26 mouse cellular contexts compared by ENCODE assay signal in the genomic region with DNA sequence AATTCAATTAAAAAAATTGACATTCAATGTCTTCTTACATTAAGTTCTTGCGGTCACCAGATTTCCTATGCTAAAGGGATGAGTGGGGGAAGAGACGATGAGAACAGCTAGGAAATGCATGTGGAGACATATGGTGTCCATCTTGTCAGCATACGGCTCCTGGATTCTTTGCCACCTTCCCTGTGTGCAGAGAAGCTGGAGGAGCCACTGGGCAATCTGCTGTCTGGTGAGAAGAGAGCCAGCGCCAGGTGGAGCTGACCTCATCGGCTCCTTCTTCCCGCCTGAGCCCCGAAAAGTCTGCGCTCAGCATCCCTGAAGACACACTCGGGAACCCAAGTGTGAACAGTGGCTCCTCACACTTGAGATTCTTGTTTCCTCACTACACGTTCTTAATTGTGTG.
DNase-seq lines count a peak whose midpoint lies in the region; ATAC-seq and TF ChIP-seq lines count a peak whose summit lies in the region.
"Had no signal": no experiment of that assay in that cellular context is flagged by ENCODE, and none has a peak within 500 bp of the region (broad histone marks: within the 10 kb centered on the region; RNA-seq: fewer than 3 reads in every experiment).

No protein-coding gene starts in this region.

- TF ChIP-seq CTCF in hindbrain, postnatal 0 days (IDR thresholded peaks at IDR 0.05; ENCODE audit: low read depth) = no peak
- no peak; the same call in 1 of the 2 replicates for TF ChIP-seq CTCF in cerebellum, adult 2 months (IDR thresholded peaks at IDR 0.05; ENCODE audit: borderline replicate concordance, insufficient read depth, low read depth, low read length)

- no peak overlapping the region for H3K4me2 ChIP-seq in hindbrain, postnatal 0 days (ENCODE audit: low read depth, low read length)
- no peak overlapping the region for H3K4me2 ChIP-seq in hindbrain, embryonic 14.5 days (replicated peaks)
- H3K4me2 ChIP-seq in liver, embryonic 11.5 days = no peak overlapping the region
- H3K4me2 ChIP-seq: hindbrain, embryonic 15.5 days; intestine, embryonic 15.5 days; limb, embryonic 12.5 days; liver, embryonic 12.5 days; midbrain, embryonic 11.5 days; stomach, embryonic 15.5 days had no signal

- 74% methylated on average over 10 of the region's 10 CpGs for WGBS in hindbrain, postnatal 0 days
- 86% methylated on average over 10 of the region's 10 CpGs for WGBS in hindbrain, embryonic 14.5 days
- WGBS in cerebellum, adult 2 months = 9% methylated on average over 10 of the region's 10 CpGs
- WGBS in liver, embryonic 11.5 days = 86% methylated on average over 10 of the region's 10 CpGs

- no peaks in the 10 kb centered on the region for H3K9me3 ChIP-seq in hindbrain, postnatal 0 days (ENCODE audit: low read length)
- no peaks in the 10 kb centered on the region for H3K9me3 ChIP-seq in hindbrain, embryonic 14.5 days (ENCODE audit: control insufficient read depth, low read length)
- H3K9me3 ChIP-seq in liver, embryonic 11.5 days (ENCODE audit: control insufficient read depth, low read length) = no peaks in the 10 kb centered on the region
- H3K9me3 ChIP-seq: embryonic facial prominence, embryonic 10.5 days; heart, embryonic 10.5 days; hindbrain, embryonic 15.5 days; intestine, embryonic 15.5 days; limb, embryonic 12.5 days; liver, embryonic 12.5 days; stomach, embryonic 15.5 days had no signal

- DNase-seq in hindbrain, postnatal 0 days (ENCODE audit: low spot score) = peak; percentile 67
- DNase-seq in hindbrain, embryonic 14.5 days (ENCODE audit: low spot score) = no peak
- DNase-seq in brain, adult 2 months (ENCODE audit: low read depth, low spot score) = peak; percentile 98
- DNase-seq in cerebellum, adult 2 months = peak; percentile 85 to 95
- DNase-seq in cerebellum, postnatal 25 days = peak; percentile 87 to 91
- DNase-seq in liver, embryonic 11.5 days (ENCODE audit: low spot score) = no peak
- no peak for DNase-seq in adrenal gland, adult 2 months
- DNase-seq: adrenal gland, postnatal 36 days; gastrocnemius, adult 2 months; heart, postnatal 4 days; kidney, adult 9 months; kidney, postnatal 14 days; lung, adult 18-20 months; lung, postnatal 14 days; right cerebral cortex, postnatal 25 days; thymus, adult 18-20 months; thymus, postnatal 36 days had no signal

- no peak overlapping the region for H3K4me3 ChIP-seq in hindbrain, postnatal 0 days (ENCODE audit: low read length)
- no peak overlapping the region for H3K4me3 ChIP-seq in hindbrain, embryonic 14.5 days (replicated peaks; ENCODE audit: low read length)
- no peak overlapping the region for H3K4me3 ChIP-seq in cerebellum, adult 2 months (replicated peaks; ENCODE audit: insufficient read depth, low read depth, low read length)
- no peak overlapping the region for H3K4me3 ChIP-seq in liver, embryonic 11.5 days (ENCODE audit: low read depth, low read length)
- H3K4me3 ChIP-seq: embryonic facial prominence, embryonic 10.5 days; gastrocnemius, adult 2 months; heart, embryonic 10.5 days; hindbrain, embryonic 15.5 days; intestine, embryonic 15.5 days; limb, embryonic 12.5 days; liver, embryonic 12.5 days; stomach, embryonic 15.5 days had no signal

- ATAC-seq in hindbrain, postnatal 0 days = peak; percentile 74
- ATAC-seq in hindbrain, embryonic 14.5 days (ENCODE audit: low FRiP score) = no peak
- no peak for ATAC-seq in liver, embryonic 11.5 days (replicated peaks; ENCODE audit: low FRiP score)
- ATAC-seq: CD4-positive, CD25-positive, alpha-beta regulatory T cell, adult 4 months; intestine, embryonic 15.5 days; liver, embryonic 12.5 days had no signal

- no peak overlapping the region for H3K9ac ChIP-seq in hindbrain, postnatal 0 days (replicated peaks; ENCODE audit: low read length)
- no peak overlapping the region for H3K9ac ChIP-seq in hindbrain, embryonic 14.5 days
- H3K9ac ChIP-seq in liver, embryonic 11.5 days (ENCODE audit: low read depth, low read length) = no peak overlapping the region
- H3K9ac ChIP-seq: hindbrain, embryonic 15.5 days; intestine, embryonic 15.5 days; limb, embryonic 12.5 days; liver, embryonic 12.5 days; stomach, embryonic 15.5 days had no signal

- no peaks in the 10 kb centered on the region for H3K4me1 ChIP-seq in hindbrain, postnatal 0 days (ENCODE audit: insufficient read depth, low read length)
- H3K4me1 ChIP-seq in hindbrain, embryonic 14.5 days (replicated peaks; ENCODE audit: control insufficient read depth, insufficient read depth, low read length) = no peaks in the 10 kb centered on the region
- peaks cover 5% of the 10 kb centered on the region for H3K4me1 ChIP-seq in cerebellum, adult 2 months (ENCODE audit: control insufficient read depth, insufficient read depth, low read length)
- H3K4me1 ChIP-seq in liver, embryonic 11.5 days (replicated peaks; ENCODE audit: control insufficient read depth, insufficient read depth, low read length) = no peaks in the 10 kb centered on the region
- H3K4me1 ChIP-seq: embryonic facial prominence, embryonic 10.5 days; heart, embryonic 10.5 days; hindbrain, embryonic 15.5 days; intestine, embryonic 15.5 days; limb, embryonic 12.5 days; liver, embryonic 12.5 days; stomach, embryonic 15.5 days had no signal

- no peak overlapping the region for H3K27ac ChIP-seq in hindbrain, postnatal 0 days
- no peak overlapping the region for H3K27ac ChIP-seq in hindbrain, embryonic 14.5 days
- H3K27ac ChIP-seq in cerebellum, adult 2 months (ENCODE audit: insufficient read depth, low read length) = no peak overlapping the region
- no peak overlapping the region for H3K27ac ChIP-seq in liver, embryonic 11.5 days (ENCODE audit: low read depth, low read length)
- H3K27ac ChIP-seq: embryonic facial prominence, embryonic 10.5 days; gastrocnemius, adult 2 months; heart, embryonic 10.5 days; hindbrain, embryonic 15.5 days; intestine, embryonic 15.5 days; limb, embryonic 12.5 days; liver, embryonic 12.5 days; stomach, embryonic 15.5 days had no signal

- no peaks in the 10 kb centered on the region for H3K36me3 ChIP-seq in hindbrain, postnatal 0 days (ENCODE audit: insufficient read depth, low read length)
- no peaks in the 10 kb centered on the region for H3K36me3 ChIP-seq in hindbrain, embryonic 14.5 days (replicated peaks; ENCODE audit: control insufficient read depth, insufficient read depth)
- no peaks in the 10 kb centered on the region for H3K36me3 ChIP-seq in liver, embryonic 11.5 days (ENCODE audit: control insufficient read depth, insufficient read depth, low read length)
- H3K36me3 ChIP-seq: embryonic facial prominence, embryonic 10.5 days; heart, embryonic 10.5 days; hindbrain, embryonic 15.5 days; intestine, embryonic 15.5 days; limb, embryonic 12.5 days; liver, embryonic 12.5 days; stomach, embryonic 15.5 days had no signal

- H3K27me3 ChIP-seq in hindbrain, postnatal 0 days (ENCODE audit: insufficient read depth, low read length) = no peaks in the 10 kb centered on the region
- H3K27me3 ChIP-seq in hindbrain, embryonic 14.5 days (ENCODE audit: control insufficient read depth, insufficient read depth, low read length) = no peaks in the 10 kb centered on the region
- no peaks in the 10 kb centered on the region for H3K27me3 ChIP-seq in cerebellum, adult 2 months (ENCODE audit: control insufficient read depth, insufficient read depth, low read length)
- H3K27me3 ChIP-seq in liver, embryonic 11.5 days (replicated peaks; ENCODE audit: control insufficient read depth, insufficient read depth, low read length) = no peaks in the 10 kb centered on the region
- H3K27me3 ChIP-seq: hindbrain, embryonic 15.5 days; intestine, embryonic 15.5 days; limb, embryonic 12.5 days; liver, embryonic 12.5 days; stomach, embryonic 15.5 days had no signal

- TF ChIP-seq POLR2A in cerebellum, adult 2 months (IDR thresholded peaks at IDR 0.05; ENCODE audit: borderline replicate concordance, insufficient read depth, low read length) = no peak

Comparison
In these comparisons a context has a peak if more than half of its experiments do, and no peak if none do; other contexts are left out.
1. DNase-seq: peak in hindbrain, postnatal 0 days (single experiment), brain, adult 2 months (single experiment), cerebellum, adult 2 months (2 of 2) and cerebellum, postnatal 25 days (2 of 2); none in hindbrain, embryonic 14.5 days (single experiment), liver, embryonic 11.5 days (single experiment) and adrenal gland, adult 2 months (single experiment).